Mouse (Mus musculus): ENCODE data around the gene Fhod1. TPM values are rescaled to one million over a fixed set of nuclear protein-coding genes. Genes with fewer than 3 reads are reported as not detected.

Gene Fhod1
- total and polyA plus RNA-seq, 2 experiments, result 1.7 to 7.8 TPM

DNA sequence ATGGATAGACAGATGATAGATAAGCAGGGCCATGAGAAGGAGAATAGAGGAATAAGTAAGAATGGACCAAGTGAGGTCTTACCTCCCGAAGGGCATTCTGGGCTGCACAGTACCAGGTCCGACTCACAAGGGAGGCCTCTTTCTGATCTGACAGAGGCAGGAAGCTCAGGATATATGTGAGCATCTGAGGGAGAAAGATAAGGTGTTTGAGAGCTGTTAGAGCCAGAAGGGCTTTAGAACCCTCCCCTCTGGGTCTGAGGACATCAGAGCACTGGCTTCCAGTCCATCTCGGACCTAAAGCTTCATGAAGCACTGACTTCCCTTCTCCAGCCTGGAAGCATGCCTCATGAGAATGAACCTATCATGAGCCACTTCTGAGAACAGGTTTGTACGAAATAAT, 24.6 kb downstream of the Fhod1 start:
- H3K27ac ChIP-seq (replicated peaks; ENCODE audit: insufficient read depth, low read depth, low read length), result no peak overlapping the region
- peaks cover 7% of the 10 kb centered on the region; the same call in 1 of the 2 replicates for H3K79me2 ChIP-seq (ENCODE audit: control insufficient read depth, insufficient read depth, low read length)
- H3K36me3 ChIP-seq (ENCODE audit: control insufficient read depth, insufficient read depth, low read length), result no peaks in the 10 kb centered on the region; the same call in 1 of the 2 replicates
- no peak for TF ChIP-seq POLR2A (IDR thresholded peaks at IDR 0.05; ENCODE audit: extremely low read depth, insufficient read depth, low read length)
- TF ChIP-seq CTCF (IDR thresholded peaks at IDR 0.05; ENCODE audit: low read depth, low read length), result no peak
- no peak for DNase-seq (ENCODE audit: extremely low read depth, low read depth, low spot score)
- no peak overlapping the region for H3K4me3 ChIP-seq (ENCODE audit: insufficient read depth, low read depth, low read length)
- H3K9ac ChIP-seq (ENCODE audit: low read depth, low read length), result no peak overlapping the region
- no peaks in the 10 kb centered on the region for H3K27me3 ChIP-seq (ENCODE audit: control insufficient read depth, insufficient read depth, low read length)
- 82% methylated on average over 4 of the region's 4 CpGs for WGBS
- peaks cover 11% of the 10 kb centered on the region for H3K4me1 ChIP-seq (ENCODE audit: control insufficient read depth, insufficient read depth, low read length)

DNA sequence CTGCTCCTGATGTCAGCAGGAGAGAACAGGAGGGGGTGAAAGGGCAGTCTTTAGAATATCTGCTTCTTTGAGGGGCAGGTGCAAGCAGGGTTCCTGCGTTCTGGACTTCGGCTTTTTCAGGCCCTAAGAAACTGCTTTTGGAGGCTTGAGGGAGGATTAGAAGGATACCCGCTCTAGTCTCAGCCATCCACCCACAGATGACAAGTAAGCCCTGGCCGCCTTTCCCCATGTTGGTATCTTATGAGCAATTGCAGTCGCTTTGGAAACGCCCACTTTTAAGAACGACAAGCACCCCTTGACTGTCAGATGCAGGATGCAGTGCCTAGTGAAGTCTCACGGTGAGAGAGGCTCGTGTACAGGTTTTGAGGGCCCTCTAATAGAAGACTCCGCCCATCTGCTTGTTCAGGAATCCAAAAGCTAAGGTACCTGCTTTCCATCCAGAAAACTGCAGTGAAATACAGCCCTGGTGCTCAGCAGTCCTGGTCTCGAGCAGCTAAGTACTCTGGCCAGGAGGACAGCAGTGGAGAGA, 29.0 kb downstream of the Fhod1 start:
- Histone ChIP-seq H3K4me1 (ENCODE audit: control insufficient read depth, insufficient read depth, low read length) (no peaks in the 10 kb centered on the region), H3K27ac (replicated peaks; ENCODE audit: insufficient read depth, low read depth, low read length) (no peak overlapping the region), H3K9ac (ENCODE audit: low read depth, low read length) (no peak overlapping the region), H3K36me3 (ENCODE audit: control insufficient read depth, insufficient read depth, low read length) (no peaks in the 10 kb centered on the region; the same call in 1 of the 2 replicates), H3K4me3 (ENCODE audit: insufficient read depth, low read depth, low read length) (no peak overlapping the region), H3K27me3 (ENCODE audit: control insufficient read depth, insufficient read depth, low read length) (no peaks in the 10 kb centered on the region), H3K79me2 (ENCODE audit: control insufficient read depth, insufficient read depth, low read length) (no peaks in the 10 kb centered on the region)
- 92% methylated on average over 11 of the region's 11 CpGs for WGBS
- no peak for DNase-seq (ENCODE audit: extremely low read depth, low read depth, low spot score)
- TF ChIP-seq CTCF (IDR thresholded peaks at IDR 0.05; ENCODE audit: low read depth, low read length), result no peak
- TF ChIP-seq POLR2A (IDR thresholded peaks at IDR 0.05; ENCODE audit: extremely low read depth, insufficient read depth, low read length), result no peak

DNA sequence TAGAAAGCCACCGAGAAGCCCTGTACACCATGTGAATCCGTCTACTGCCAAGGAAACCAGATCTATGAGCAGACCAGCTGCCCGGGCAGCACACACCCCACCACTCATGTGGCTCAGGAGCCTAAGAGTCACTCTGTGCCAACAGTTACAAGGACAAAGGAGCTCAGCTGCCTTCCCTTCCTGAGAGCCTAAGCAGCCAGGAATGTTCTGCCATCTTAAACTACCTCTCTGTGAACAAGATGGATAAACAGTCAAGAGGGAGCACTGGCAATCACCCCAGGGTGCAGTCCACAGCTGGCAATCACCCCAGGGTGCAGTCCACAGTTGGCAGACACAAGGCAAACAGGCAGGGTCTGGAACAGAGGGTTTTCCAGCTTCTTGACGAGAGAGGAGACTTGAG, 29.8 kb downstream of the Fhod1 start:
- no peaks in the 10 kb centered on the region; the same call in 1 of the 2 replicates for H3K36me3 ChIP-seq (ENCODE audit: control insufficient read depth, insufficient read depth, low read length)

GRCm38 (mm10) chr8:105315073-105315769, 32.5 kb downstream of the Fhod1 start:
- TF ChIP-seq POLR2A (IDR thresholded peaks at IDR 0.05; ENCODE audit: extremely low read depth, insufficient read depth, low read length), result no peak
- Histone ChIP-seq H3K27me3 (ENCODE audit: control insufficient read depth, insufficient read depth, low read length) (no peaks in the 10 kb centered on the region), H3K4me3 (ENCODE audit: insufficient read depth, low read depth, low read length) (no peak overlapping the region), H3K4me1 (ENCODE audit: control insufficient read depth, insufficient read depth, low read length) (no peaks in the 10 kb centered on the region), H3K27ac (replicated peaks; ENCODE audit: insufficient read depth, low read depth, low read length) (no peak overlapping the region), H3K9ac (ENCODE audit: low read depth, low read length) (no peak overlapping the region), H3K36me3 (ENCODE audit: control insufficient read depth, insufficient read depth, low read length) (no peaks in the 10 kb centered on the region), H3K79me2 (ENCODE audit: control insufficient read depth, insufficient read depth, low read length) (no peaks in the 10 kb centered on the region)
- 92% methylated on average over 18 of the region's 18 CpGs for WGBS
- DNase-seq (ENCODE audit: extremely low read depth, low read depth, low spot score), result no peak

More for the DNA sequence above, 29.8 kb downstream of the Fhod1 start:
- H3K79me2 ChIP-seq (ENCODE audit: control insufficient read depth, insufficient read depth, low read length), result no peaks in the 10 kb centered on the region
- H3K4me3 ChIP-seq (ENCODE audit: insufficient read depth, low read depth, low read length), result no peak overlapping the region
- 78% methylated on average over 4 of the region's 4 CpGs for WGBS
- H3K27me3 ChIP-seq (ENCODE audit: control insufficient read depth, insufficient read depth, low read length), result no peaks in the 10 kb centered on the region
- H3K9ac ChIP-seq (ENCODE audit: low read depth, low read length), result no peak overlapping the region
- no peak for DNase-seq (ENCODE audit: extremely low read depth, low read depth, low spot score)
- no peaks in the 10 kb centered on the region for H3K4me1 ChIP-seq (ENCODE audit: control insufficient read depth, insufficient read depth, low read length)
- no peak overlapping the region for H3K27ac ChIP-seq (replicated peaks; ENCODE audit: insufficient read depth, low read depth, low read length)
- TF ChIP-seq CTCF (IDR thresholded peaks at IDR 0.05; ENCODE audit: low read depth, low read length), result no peak
- TF ChIP-seq POLR2A (IDR thresholded peaks at IDR 0.05; ENCODE audit: extremely low read depth, insufficient read depth, low read length), result no peak

GRCm38 (mm10) chr8:105313622-105314402, 33.9 kb downstream of the Fhod1 start:
- DNase-seq (ENCODE audit: extremely low read depth, low read depth, low spot score), result no peak
- Histone ChIP-seq H3K4me3 (ENCODE audit: insufficient read depth, low read depth, low read length) (no peak overlapping the region), H3K4me1 (ENCODE audit: control insufficient read depth, insufficient read depth, low read length) (no peaks in the 10 kb centered on the region), H3K79me2 (ENCODE audit: control insufficient read depth, insufficient read depth, low read length) (no peaks in the 10 kb centered on the region), H3K9ac (ENCODE audit: low read depth, low read length) (no peak overlapping the region), H3K36me3 (ENCODE audit: control insufficient read depth, insufficient read depth, low read length) (peaks cover 2% of the 10 kb centered on the region; the same call in 1 of the 2 replicates), H3K27ac (replicated peaks; ENCODE audit: insufficient read depth, low read depth, low read length) (no peak overlapping the region), H3K27me3 (ENCODE audit: control insufficient read depth, insufficient read depth, low read length) (no peaks in the 10 kb centered on the region)
- no peak for TF ChIP-seq CTCF (IDR thresholded peaks at IDR 0.05; ENCODE audit: low read depth, low read length)
- TF ChIP-seq POLR2A (IDR thresholded peaks at IDR 0.05; ENCODE audit: extremely low read depth, insufficient read depth, low read length), result no peak
- 92% methylated on average over 9 of the region's 9 CpGs for WGBS

Measured in liver, adult 2 months (tissue).